Mouse (Mus musculus): ENCODE data around the gene Myo15b. TPM values are rescaled to one million over a fixed set of nuclear protein-coding genes. Genes with fewer than 3 reads are reported as not detected.

Gene Myo15b
- total RNA-seq, 2 experiments from 2014 or later: 0.37 to 0.60 TPM

DNA sequence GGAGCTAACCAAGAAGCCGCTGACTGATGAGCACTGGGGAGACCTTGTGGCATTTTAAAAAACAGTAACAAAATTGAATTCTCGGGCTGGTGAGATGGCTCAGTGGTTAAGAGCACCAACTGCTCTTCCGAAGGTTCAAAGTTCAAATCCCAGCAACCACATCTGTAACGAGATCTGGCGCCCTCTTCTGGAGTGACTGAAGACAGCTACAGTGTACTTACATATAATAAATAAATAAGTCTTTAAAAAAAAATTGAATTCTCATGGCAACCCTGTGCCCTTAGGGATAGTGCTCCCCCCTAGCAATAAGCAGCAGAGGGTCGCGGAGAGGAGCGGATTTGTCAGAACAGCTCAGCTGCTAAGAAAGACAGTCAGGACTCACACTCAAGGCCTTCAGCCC, 5.7 kb downstream of the Myo15b start:
- no peak for DNase-seq (ENCODE audit: low spot score in 2 of 2)

DNA sequence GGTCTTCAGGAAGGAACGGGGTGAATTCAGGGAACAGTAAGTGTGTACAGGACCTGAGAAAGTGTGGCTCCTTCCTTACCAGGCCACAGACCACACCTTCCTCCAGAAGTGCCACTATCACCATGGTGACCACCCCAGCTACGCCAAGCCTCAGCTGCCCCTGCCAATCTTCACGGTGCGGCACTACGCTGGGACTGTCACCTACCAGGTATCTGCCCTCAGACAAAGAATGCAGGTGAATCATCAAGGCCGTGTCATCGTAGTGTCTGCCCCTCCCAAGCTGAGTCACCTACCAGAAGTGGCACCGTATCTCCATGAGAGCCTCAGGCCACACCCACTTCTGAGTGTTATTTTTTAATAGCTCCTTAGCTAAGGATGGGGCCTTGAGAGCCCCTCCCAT, 11.2 kb downstream of the Myo15b start:
- DNase-seq (ENCODE audit: low spot score in 2 of 2): no peak

DNA sequence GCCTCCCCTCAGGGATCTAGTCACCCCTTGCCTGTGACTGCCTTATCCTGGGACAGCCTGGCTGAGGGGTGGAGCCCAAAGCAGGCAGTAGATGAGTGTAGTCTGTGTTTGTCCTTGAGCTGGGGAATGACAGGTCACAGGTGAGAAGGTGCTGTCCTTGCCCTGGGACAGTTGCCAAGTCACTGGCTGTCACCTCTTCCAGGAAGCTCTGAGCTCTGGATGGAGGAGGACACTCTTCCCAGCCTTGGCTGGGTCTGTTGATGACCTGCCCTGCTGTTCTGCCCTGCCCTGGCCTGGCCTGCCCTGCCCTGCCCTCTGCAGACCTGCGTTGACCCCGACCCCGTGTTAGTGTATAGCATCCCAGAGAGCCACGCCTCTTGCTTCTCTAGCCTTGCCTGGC, 14.2 kb downstream of the Myo15b start:
- DNase-seq (ENCODE audit: low spot score in 2 of 2): no peak

DNA sequence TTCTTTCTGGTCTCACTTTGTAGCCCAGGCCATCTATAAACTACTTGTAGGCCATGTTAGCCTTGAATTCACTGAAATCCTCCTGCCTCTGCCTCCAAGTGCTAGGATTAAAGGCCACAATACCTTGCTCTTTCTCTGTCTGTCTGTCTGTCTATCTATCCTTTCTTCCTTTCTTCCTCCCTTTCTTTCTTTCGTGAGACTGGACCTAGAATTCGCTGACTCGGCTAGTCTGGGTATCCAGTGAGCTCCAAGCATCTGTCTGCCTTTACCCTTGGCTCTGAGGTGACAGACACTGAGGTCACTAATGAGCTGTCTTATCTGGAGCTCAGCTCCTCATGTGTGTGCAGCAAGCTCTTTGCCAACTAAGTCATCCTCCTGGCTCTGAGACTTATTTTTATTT, 17.7 kb downstream of the Myo15b start:
- DNase-seq (ENCODE audit: low spot score in 2 of 2): no peak

DNA sequence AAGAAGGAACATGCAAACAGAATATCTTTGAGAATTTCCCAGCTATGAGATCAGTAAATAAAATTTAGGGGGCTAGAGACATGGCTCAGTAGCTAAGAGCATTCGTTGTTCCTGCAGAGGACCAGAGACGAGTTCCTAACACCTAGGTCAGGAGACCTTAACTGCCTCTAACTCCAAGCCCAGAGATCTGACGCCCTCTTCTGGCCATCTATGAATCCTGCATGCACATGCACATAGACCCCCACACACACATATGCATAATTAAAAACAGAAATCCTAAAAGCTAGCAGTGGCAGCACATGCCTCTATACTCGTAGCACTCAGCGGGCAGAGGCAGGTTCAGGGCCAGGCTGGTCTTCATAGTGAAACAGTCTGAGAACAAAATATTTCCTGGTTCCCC, 18.2 kb downstream of the Myo15b start:
- no peak for DNase-seq (ENCODE audit: low spot score in 2 of 2)

DNA sequence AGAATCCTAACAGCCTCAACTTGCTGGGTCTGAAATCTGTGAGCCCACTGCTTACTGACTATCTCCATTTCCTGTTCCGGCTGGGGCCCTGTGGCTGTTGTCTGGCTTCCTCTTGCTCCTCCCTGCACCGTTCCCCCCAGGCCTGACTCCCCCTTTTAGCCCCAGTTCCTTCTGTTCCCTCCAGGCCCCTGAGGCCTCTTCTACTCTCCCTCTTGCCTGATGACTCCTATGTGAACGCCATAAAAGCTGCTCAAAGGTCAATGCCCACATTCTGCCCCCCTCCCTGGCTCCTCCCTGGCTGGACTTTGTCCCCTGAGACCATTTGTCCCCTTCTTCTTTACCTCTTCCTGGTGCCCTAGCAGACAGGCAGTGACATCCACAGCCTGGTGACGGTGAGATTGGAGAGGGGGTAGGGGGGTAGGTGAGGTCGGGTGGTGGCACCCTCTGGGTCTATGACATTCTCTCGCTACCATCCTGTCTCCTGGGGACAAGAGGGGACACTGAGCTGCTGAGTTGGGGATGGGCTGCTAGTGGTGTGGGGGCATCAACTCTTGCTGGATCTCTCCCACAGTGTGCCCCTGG, 19.1 kb downstream of the Myo15b start:
- DNase-seq (ENCODE audit: low spot score in 2 of 2): no peak

DNA sequence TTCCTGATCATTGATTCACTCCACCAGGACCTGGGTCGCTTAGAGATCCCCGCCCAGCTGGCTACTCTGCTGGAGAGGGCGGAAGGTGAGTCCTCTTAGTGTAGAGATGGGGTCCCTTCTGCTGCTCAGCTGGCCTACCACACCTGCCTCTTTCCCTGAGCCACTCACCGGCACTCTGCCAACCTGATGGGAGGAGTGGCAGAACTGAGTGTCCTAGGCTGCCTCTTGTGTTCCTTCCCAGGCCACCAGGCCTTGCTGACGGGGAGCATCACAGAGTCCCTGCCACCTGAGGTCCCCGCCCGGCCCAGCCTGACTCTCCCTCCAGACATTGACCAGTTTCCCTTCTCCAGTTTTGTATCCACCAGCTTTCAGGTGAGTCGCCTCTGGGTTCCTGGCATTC, 19.9 kb downstream of the Myo15b start:
- no peak for DNase-seq (ENCODE audit: low spot score in 2 of 2)

DNA sequence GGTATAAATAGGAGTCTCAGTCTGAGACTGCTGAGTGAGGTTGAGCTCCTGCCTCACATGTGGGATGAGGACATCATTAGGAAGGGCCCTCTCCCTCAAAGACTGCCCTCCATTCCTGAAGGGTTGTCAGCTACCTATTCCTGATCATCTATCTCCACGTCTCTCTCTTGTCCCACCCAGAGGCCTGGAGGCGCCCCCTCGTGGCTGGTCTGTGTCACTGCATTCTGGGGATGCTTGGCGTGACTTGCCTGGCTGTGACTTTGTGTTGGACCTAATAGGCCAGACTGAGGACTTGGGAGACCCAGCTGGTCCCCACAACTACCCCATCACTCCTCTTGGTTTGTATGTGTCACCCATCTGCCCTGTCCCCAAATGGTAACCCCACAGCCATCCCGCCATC, 22.8 kb downstream of the Myo15b start:
- no peak for DNase-seq (ENCODE audit: low spot score in 2 of 2)

DNA sequence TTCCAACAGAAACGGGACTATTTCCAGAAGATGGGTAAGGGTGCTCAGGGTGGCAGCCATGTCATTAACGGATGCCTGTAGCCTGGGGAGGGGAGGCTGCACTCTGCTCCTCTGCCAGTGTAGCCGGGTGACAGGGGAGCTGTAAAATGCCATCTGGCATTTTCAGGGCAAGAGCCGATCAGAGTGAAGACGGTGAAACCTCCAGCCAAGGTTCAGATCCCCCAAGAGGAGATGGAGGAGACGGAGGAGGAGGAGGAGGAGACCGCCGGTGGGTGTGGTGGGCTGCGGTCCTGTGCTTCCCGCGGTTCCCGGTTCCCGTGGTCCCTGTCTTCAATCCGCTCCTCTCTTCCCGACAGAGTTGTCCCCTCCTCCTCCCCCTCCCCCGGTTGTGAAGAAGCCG, 25.0 kb downstream of the Myo15b start:
- no peak for DNase-seq (ENCODE audit: low spot score in 2 of 2)

DNA sequence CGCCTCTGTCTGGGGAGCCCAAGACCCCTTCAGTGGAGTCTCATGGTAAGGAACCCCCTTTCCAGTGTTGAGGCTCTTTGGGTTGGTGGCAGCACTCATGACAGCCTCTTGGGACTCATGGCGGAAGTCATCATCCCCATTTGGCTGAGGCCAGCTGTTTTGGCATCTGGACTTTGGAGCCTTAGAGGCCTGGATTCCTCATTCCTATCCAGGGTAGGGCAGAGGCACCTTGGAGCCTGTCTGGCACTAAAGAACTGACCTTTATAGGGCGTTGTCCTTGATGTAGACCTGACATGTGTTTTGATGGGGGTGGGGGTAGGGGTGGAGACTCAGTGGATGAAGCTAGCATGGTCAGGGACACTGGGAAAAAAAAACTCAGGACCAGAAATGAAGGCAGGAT, 26.2 kb downstream of the Myo15b start:
- no peak for DNase-seq (ENCODE audit: low spot score in 2 of 2)

DNA sequence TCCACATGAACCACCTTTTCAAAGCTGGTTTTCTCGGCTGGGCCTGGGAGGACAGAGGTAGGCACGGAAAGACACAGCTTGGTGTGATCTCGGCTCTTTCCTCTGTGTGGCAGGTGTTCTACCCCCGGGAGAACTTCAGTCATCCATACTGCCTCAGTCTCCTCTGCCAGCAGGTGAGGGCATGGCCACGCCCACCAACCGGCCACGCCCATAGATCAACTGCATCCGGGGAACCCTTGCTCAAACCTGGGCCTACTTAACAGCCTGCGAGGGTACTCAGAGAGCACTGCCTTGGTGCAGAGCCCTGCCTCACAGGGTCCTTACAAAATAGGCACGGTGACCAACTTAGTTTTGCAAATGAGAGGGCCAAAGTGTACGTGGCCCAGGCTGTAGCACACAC, 27.1 kb downstream of the Myo15b start:
- DNase-seq (ENCODE audit: low spot score in 2 of 2): no peak

DNA sequence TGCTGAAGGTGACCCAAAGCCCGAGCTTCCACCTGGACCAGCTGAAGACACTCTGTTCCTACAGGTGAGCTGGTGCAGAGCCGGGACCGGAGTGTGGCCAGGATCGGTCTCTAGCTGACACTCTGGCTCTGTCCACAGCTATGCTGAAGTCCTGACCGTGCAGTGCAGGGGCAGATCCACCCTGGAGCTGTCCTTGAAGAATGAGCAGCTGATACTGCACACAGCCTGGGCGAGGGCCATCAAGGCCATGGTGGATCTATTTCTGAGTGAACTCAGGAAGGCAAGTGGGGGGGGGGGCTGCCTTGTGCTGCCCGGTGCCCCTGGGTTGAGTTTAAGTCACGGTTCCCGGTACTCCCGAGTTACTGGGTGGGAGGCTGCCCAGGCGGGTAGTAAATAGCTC, 28.2 kb downstream of the Myo15b start:
- DNase-seq (ENCODE audit: low spot score in 2 of 2): no peak

DNA sequence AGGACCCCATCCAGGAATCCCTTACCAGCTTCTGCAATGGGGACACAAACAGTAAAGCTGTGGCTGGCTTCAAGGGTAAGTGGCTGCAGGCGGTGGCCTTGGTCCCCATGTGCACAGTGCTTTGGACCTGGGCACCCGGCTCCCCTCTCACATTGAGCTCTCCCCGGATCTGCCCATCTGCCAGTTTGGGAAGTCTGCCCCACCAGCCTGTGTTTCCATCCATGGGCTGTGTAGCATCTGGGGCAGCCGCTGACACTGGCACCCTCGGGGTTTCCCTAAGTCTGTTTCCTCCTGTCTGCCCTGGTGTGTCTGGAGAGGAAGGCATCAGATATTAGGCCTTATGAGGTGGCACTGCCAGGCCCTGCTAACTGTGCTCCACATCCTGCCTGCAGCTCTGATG, 29.8 kb downstream of the Myo15b start:
- DNase-seq (ENCODE audit: low spot score in 2 of 2): no peak

DNA sequence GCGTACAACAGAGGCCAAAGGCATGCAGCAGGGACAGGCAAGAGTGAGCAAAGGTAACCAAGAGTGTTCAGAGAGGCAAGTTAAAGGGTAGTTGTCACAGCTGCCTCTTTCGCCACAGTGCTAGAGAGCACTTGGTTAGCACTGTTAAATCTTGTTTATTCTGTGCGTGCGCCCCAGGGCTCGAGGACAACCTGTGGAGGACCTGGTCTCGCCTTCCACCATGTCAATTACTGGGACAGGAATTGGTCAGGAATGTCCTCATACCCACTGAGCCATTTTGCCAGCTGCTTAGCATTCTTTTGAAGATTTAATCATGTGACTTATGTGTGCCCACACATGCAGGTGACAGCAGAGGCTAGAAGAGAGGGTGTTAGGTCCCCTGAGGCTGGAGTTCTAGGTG, 31.0 kb downstream of the Myo15b start:
- DNase-seq (ENCODE audit: low spot score in 2 of 2): no peak

DNA sequence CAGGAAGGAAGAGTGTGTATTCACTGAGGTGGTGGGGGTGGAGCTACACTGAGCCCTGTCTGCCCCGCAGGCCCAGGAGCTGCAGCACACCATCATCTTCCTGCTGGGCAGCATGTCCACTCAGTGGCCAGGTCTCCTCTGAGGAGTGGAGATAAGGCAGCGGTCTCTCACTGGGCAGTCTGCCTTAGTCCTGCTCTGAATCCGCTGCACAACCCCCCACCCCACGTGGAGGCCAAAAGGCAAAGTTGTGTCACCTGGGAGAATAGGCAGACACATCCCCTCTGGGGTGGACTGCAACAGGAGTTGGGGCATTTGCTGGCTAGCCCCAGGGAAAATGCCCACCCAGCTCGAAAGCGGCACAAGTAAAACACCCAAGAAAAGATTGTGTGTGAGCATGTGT, 34.0 kb downstream of the Myo15b start:
- no peak for DNase-seq (ENCODE audit: low spot score in 2 of 2)

DNA sequence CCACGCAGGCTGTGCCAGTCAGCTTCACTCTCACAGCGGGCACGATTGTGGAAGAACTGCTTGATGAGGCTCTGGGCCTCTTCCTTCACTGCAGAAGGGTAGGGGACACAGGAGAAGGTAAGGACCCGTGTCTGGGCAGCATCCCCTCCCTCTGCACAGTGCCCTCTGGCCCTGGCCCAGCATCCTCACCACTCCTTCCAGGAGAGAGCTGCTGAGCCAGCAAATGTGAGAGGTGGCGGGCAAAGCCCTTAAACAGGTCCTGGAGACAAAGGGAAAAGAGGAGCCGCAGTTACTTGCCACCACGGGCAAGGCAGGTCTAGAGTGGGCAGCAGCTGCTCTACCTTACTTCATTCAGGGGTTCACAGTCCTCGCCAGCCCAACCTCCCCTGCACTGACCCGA, 34.9 kb downstream of the Myo15b start:
- DNase-seq (ENCODE audit: low spot score in 2 of 2): no peak

DNA sequence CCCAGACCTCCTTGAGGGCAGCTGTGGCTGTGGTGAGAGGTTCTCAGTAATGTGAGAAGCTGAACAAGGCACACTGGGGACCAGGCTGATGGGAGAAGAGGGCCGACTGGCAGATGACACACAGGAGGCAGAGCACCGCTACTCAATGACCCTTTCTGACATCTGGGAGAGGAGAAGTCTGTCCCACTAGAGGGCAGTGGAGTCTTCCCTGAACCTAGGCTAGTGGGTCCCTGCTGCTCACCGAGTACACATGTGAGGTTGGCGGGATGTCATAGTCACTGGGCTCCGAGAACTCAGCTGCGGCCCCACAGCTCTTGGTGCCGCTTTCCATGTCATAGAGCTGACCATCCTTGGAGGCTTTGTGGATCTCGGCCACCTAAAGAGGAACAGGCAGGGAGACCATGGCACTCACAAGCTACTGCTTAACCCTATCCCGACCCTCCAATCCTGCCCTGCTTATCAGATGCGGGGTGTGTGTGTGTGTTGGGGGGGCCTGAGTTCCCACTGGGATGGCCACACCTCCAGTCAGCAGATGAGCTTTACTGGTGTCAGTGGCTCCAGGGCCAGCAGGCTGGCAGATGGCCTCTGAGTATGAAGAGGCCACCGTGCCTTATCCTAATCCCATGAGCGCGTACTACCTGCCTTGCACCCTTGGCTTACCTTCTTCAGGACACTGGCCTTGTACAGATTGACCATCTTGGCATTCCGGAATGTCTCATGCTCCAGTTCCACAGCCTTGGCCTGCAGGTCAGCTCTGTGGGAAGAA, 36.7 kb downstream of the Myo15b start:
- no peak for DNase-seq (ENCODE audit: low spot score in 2 of 2)

DNA sequence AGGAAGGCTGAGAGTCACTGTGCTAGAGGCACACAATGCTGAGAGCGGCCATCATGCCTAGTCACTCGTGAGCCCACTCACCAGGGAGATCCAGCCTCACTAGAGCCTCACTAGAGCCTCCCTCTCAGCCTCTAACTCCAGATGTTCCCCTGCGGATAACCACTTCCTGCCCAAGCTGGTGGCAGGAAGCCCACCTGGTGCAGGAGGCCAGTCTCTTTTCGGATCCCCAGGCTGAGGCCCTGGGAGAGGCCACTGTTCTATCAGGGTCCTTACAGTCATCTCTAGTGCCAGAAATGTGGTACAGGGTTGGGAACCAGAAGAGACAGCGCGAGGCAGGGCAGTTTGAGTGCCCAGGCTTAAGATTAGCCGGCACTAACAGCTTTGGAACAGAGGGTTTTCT, 40.2 kb downstream of the Myo15b start:
- DNase-seq (ENCODE audit: low spot score in 2 of 2): no peak

DNA sequence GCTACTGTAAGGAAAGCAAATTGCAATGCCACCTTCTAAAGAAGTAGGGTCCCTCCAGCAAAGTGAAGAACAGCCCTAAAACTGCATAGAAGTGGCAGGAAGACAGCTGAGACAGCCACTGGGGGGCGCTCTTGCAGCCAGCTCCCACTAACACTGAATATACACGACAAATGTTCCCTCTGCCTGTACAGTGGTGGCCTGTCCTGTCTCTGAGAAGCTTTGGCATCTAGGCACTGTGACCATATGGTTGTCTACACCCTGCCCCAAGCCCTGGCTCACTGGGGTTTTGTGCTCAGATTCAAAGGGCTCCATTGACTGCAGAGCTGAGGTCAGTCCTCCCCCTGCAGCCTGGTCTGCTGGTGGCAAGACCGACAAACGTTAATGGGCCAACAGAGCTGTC, 40.7 kb downstream of the Myo15b start:
- peak in 1 of 2 experiments; percentile 54 for DNase-seq (ENCODE audit: low spot score in 2 of 2)

DNA sequence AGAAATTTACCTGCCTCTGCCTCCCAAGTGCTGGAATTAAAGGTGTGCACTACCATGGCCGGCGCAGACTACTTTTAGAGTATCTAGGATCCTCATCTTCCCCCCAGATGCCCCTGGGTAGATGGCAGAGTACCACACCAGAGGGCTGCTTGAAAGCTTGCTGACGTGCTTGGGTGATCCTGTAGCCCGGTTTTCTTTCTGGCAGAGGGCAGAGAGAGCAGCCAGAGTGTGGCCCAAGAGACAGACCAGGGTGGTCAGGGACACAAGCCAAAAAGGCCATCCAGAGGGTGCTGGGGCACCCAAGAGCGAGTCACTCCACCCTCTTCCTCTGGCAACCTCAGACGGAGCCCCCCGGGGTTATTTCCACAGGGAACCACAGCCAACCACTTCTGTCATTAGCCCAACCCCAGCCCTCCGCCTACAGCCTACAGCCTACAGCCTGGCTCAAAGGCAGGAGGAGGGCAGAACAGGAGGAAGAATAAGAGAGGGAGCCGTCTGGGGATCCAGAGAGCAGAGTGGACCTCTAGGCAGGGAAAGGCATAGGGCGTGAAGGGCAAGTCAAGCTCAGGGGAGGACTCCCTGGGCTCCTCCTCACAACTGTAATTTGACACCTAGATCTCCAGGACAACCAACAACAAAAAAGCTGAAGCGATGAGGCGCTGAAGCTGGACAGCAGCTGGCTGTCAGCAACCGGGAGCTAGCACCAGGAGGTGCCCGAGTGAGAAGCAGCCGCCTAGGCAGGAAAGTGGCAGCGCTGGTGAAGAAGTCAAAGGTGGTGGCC, 41.5 kb downstream of the Myo15b start, which contains the start of gene Smim5:
Gene Smim5, plus strand, starts transcription at position 481 of the 781 bp plus-strand sequence.
- DNase-seq (ENCODE audit: low spot score in 2 of 2): peak in 1 of 2 experiments; percentile 47

DNA sequence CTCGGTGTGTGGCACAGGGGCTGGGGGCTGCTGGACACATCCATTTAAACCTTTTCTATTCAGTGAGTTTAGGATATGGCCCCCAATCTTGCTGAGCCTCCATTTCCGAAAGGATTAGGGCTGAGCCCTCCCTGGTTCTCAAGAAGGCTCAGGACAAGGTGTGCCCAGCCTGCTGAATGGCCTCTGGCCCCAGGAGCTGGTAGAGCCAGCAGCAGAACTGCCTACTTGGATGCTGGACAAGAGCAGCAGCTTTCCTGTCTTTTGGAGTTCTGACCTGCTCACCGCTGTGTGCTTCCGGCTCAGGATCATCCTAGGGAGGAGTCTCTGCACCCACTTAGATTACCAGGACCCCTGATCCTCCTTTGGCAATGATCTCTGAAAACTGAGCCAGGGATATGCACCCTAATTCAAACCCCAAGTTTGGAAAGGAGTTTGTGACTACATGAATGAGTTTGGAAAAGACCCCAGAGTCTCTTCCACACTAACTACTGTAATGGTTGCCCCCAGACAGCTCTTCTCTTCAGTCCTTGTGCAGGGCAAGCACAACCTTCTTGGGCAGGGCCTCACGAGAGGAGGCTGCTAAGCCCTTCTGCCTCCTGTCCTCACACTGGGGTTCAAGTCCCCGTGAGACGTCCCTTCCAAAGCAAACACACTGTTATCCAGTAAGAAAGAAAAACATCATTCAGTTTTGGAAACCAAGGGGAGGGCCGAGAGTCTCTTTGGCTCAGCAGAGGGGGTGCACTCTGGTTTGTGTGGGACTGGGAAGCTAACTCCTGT, 42.5 kb downstream of the Myo15b start:
- no peak for DNase-seq (ENCODE audit: low spot score in 2 of 2)
